Mouse (Mus musculus): ENCODE results near the gene Taf1. TPM values are rescaled to one million over a fixed set of nuclear protein-coding genes. Genes with fewer than 3 reads are reported as not detected.

Gene Taf1
- polyA plus RNA-seq, 1 experiment = 41.9 TPM

DNA sequence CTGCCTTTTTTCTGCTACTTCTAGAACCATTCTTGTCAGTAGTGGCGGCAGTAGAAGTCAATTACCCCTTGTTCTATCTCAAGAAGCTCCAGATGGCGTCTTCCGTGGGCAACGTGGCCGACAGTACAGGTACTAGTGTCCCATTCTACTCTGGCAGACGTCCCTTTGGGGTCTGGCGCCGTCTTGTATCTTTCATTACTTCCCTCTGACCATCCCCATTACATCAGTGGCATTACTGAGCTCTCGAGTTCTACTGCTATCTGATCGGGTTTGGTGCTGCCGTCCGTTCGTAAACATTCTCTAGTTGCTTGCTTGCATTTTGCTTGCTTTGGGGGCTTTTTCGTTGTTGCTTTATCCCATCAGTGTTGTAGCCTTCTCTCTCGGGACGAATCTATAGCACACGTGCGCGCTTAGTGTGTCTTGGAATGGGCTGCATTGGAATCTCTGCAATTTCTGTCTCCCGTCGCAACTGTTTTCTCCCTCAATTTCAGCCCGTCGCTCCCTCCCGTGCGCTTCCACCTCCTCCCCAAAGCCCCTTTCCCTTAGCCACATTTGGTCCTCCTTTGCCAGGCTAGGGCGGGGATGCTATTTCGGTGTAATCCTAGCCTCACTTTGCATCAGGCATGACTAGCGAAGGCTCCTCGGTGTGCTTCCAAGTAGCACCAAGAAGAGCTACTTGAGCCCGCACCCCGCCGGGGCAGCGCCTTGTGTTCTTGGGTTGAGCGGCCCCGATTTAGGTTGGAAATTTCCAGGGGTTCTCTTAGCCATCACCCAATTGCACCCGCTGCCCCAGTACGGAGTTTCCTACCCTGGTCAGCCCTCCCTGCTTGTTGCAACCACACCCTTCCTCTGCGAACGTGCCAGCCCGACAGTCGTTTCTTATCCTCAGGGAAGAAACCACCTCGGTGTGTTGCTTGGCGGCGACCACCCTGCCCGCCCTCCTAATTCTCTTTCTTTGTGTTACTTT, 107.9 kb downstream of the Taf1 start:
- peak; percentile 46 to 59 for DNase-seq
- WGBS = 10% methylated on average over 45 of the region's 45 CpGs
- TF ChIP-seq CTCF (IDR thresholded peaks at IDR 0.05; ENCODE audit: borderline replicate concordance, insufficient read depth, low read depth, low read length) = no peak
- Histone ChIP-seq H3K4me1 (ENCODE audit: control insufficient read depth, insufficient read depth, low read length) (no peaks in the 10 kb centered on the region), H3K27ac (ENCODE audit: insufficient read depth, low read length) (peak overlapping the region; percentile 90), H3K4me3 (replicated peaks; ENCODE audit: insufficient read depth, low read depth, low read length) (peak overlapping the region; percentile 96), H3K27me3 (ENCODE audit: control insufficient read depth, insufficient read depth, low read length) (no peaks in the 10 kb centered on the region)

DNA sequence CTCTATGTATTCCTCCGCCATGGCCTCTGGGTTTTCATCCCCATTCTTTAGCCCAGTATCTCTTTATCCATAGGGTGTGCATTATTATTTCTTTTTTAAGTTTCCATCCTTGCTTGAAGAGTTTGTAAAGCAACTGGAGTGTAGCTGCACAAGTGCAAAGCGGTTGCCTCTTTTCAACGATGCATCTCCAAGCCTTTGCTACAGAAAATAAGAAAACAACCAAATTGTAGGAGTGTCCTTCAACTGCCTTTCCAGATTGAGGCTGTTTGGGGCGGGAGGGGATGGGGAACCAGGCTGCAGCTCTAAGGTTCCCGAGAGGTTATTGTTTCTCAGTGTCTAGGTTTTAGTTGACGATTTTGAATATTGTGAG, 108.6 kb downstream of the Taf1 start:
- no peak for DNase-seq
- WGBS = 4% methylated on average over 6 of the region's 6 CpGs

DNA sequence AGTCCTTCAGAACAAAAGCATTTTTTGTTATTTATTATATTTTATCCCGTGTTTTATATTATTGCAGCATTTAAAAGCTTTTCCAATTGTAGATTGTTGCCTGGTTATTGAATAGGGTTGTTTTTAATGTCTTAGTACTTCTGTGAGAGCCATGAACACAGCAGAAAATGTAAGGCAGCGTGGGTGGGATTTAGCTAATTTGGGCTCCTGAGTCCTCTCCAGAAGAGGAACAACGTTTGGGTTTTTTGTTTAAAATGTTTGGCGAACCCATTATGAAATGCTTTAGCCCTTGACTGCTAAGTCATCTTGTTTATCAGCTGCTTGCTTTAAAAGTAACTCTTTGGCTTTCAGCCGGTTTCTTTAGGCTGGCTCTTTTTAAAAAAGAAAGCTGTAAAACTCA, 109.6 kb downstream of the Taf1 start:
- H3K27me3 ChIP-seq (ENCODE audit: control insufficient read depth, insufficient read depth, low read length) = no peaks in the 10 kb centered on the region
- TF ChIP-seq CTCF (IDR thresholded peaks at IDR 0.05; ENCODE audit: borderline replicate concordance, insufficient read depth, low read depth, low read length) = no peak
- no peak for TF ChIP-seq POLR2A (IDR thresholded peaks at IDR 0.05; ENCODE audit: borderline replicate concordance, insufficient read depth, low read length)
- no peak for DNase-seq
- 7% methylated on average over 5 of the region's 5 CpGs for WGBS
- 0 out of 2 replicates have a peak overlapping the region, but pooled peaks have one; percentile 6 for H3K27ac ChIP-seq (ENCODE audit: insufficient read depth, low read length)
- no peaks in the 10 kb centered on the region for H3K4me1 ChIP-seq (ENCODE audit: control insufficient read depth, insufficient read depth, low read length)
- peak overlapping the region; percentile 30 for H3K4me3 ChIP-seq (replicated peaks; ENCODE audit: insufficient read depth, low read depth, low read length)

More for the DNA sequence above, 108.6 kb downstream of the Taf1 start:
- no peaks in the 10 kb centered on the region for H3K27me3 ChIP-seq (ENCODE audit: control insufficient read depth, insufficient read depth, low read length)
- peak overlapping the region; percentile 90 for H3K27ac ChIP-seq (ENCODE audit: insufficient read depth, low read length)
- TF ChIP-seq POLR2A (IDR thresholded peaks at IDR 0.05; ENCODE audit: borderline replicate concordance, insufficient read depth, low read length) (no peak), CTCF (IDR thresholded peaks at IDR 0.05; ENCODE audit: borderline replicate concordance, insufficient read depth, low read depth, low read length) (no peak)
- H3K4me1 ChIP-seq (ENCODE audit: control insufficient read depth, insufficient read depth, low read length) = no peaks in the 10 kb centered on the region
- H3K4me3 ChIP-seq (replicated peaks; ENCODE audit: insufficient read depth, low read depth, low read length) = peak overlapping the region; percentile 96

DNA sequence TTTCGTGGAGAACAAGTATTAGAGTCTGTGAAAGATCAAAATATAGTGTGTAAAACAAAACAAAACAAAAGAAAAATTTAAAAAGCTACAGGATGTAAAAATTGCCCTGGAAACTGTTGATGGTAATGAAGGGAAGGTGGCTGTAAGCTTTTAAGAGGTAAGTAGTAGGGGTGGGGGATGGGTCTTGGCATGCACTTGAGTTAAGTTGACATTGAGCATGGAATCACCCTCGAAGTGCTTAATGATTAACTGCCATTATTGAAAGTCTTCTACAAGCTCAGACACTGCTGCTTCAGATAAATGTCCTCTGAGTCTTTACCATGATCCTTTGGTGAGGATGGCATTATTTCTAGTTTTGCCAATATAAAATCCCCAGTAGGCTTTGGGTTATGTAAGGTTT, 112.8 kb downstream of the Taf1 start:
- Histone ChIP-seq H3K27me3 (ENCODE audit: control insufficient read depth, insufficient read depth, low read length) (no peaks in the 10 kb centered on the region), H3K4me3 (replicated peaks; ENCODE audit: insufficient read depth, low read depth, low read length) (no peak overlapping the region), H3K4me1 (ENCODE audit: control insufficient read depth, insufficient read depth, low read length) (no peaks in the 10 kb centered on the region), H3K27ac (ENCODE audit: insufficient read depth, low read length) (no peak overlapping the region)
- WGBS = 62% methylated on average over 2 of the region's 2 CpGs
- no peak for DNase-seq
- TF ChIP-seq CTCF (IDR thresholded peaks at IDR 0.05; ENCODE audit: borderline replicate concordance, insufficient read depth, low read depth, low read length) = no peak
- no peak for TF ChIP-seq POLR2A (IDR thresholded peaks at IDR 0.05; ENCODE audit: borderline replicate concordance, insufficient read depth, low read length)

DNA sequence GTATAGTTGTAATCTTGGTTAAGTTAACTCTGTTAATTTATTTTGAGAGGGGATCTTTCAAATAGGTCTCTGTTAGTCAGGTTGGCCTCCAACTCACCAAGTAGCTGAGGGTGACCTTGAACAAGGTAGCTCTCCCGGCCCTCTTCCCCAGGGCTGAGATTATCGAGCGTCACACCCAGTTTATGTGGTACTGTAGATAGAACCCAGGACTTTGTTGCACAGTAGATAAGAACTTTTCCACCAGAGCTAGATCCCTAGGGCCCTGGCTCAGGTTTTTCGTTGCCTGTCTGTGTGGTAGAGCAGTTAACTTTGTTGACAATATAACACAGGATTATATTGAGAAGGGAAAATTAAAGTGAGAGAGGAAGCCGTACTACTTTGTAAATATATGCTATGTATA, 114.1 kb downstream of the Taf1 start:
- Histone ChIP-seq H3K4me1 (ENCODE audit: control insufficient read depth, insufficient read depth, low read length) (no peaks in the 10 kb centered on the region), H3K4me3 (replicated peaks; ENCODE audit: insufficient read depth, low read depth, low read length) (no peak overlapping the region), H3K27me3 (ENCODE audit: control insufficient read depth, insufficient read depth, low read length) (no peaks in the 10 kb centered on the region), H3K27ac (ENCODE audit: insufficient read depth, low read length) (no peak overlapping the region)
- WGBS = 63% methylated on average over 5 of the region's 5 CpGs
- TF ChIP-seq CTCF (IDR thresholded peaks at IDR 0.05; ENCODE audit: borderline replicate concordance, insufficient read depth, low read depth, low read length) (no peak), POLR2A (IDR thresholded peaks at IDR 0.05; ENCODE audit: borderline replicate concordance, insufficient read depth, low read length) (no peak)
- no peak for DNase-seq

Other genes with a start within 250 kb of the Taf1 start
- gene Nlgn3, start 233.6 kb upstream of the Taf1 start, polyA plus RNA-seq (2012; rRNA removed) = 36.9 and 38.5 TPM in 2 replicates
- 69.2 and 83.3 TPM in 2 replicates for gene Gjb1, start 156.4 kb upstream of the Taf1 start, polyA plus RNA-seq (2012; rRNA removed)
- gene Zmym3, start 111.9 kb upstream of the Taf1 start, polyA plus RNA-seq (2012; rRNA removed) = 148 and 174 TPM in 2 replicates
- 129 and 136 TPM in 2 replicates for gene Nono, start 103.4 kb upstream of the Taf1 start, polyA plus RNA-seq (2012; rRNA removed)
- 2.0 and 2.9 TPM in 2 replicates for gene Itgb1bp2, start 83.6 kb upstream of the Taf1 start, polyA plus RNA-seq (2012; rRNA removed)
- gene Ogt, start 107.3 kb downstream of the Taf1 start, polyA plus RNA-seq (2012; rRNA removed) = 238 and 261 TPM in 2 replicates
- gene Cxcr3, start 201.5 kb downstream of the Taf1 start, polyA plus RNA-seq (2012; rRNA removed) = 0.05 and 0.06 TPM in 2 replicates